Comparison of ENCODE assay signal across 8 mouse cellular contexts in genomic region chr9:121354792-121355390, GRCm38 (mm10). TPM values are rescaled to one million over a fixed set of nuclear protein-coding genes. Genes with fewer than 3 reads are reported as not detected.
DNase-seq lines count a peak whose midpoint lies in the region; ATAC-seq and TF ChIP-seq lines count a peak whose summit lies in the region.

No protein-coding gene starts in this region.

- peak; percentile 47 to 63 for DNase-seq in adrenal gland, adult 18-20 months (ENCODE audit: low spot score in 2 of 2)
- no peak for DNase-seq in adrenal gland, adult 8-10 months
- DNase-seq in 3T3-L1 (ENCODE audit: low read depth, low spot score), result peak; percentile 79
- DNase-seq in c-Kit-positive CD71-positive TER-119-positive erythroid progenitor cells, embryonic 14.5 days (ENCODE audit: low spot score), result peak; percentile 49
- no peak for DNase-seq in heart, postnatal 0 days (ENCODE audit: low spot score)
- DNase-seq in liver, embryonic 14.5 days (ENCODE audit: low read depth in 3 of 3, low spot score in 3 of 3), result no peak
- DNase-seq in spleen, adult 12 weeks (ENCODE audit: low spot score), result peak; percentile 49
- no peak for DNase-seq in right cerebral cortex, postnatal 4 days

- H3K27me3 ChIP-seq in heart, postnatal 0 days (ENCODE audit: control insufficient read depth, insufficient read depth, low read length), result no peaks in the 10 kb centered on the region
- H3K27me3 ChIP-seq in liver, embryonic 14.5 days (ENCODE audit: control insufficient read depth, insufficient read depth, low read length), result no peaks in the 10 kb centered on the region

- TF ChIP-seq EP300 in heart, postnatal 0 days (IDR thresholded peaks at IDR 0.05; ENCODE audit: low read depth), result no peak
- TF ChIP-seq EP300 in liver, embryonic 14.5 days (IDR thresholded peaks at IDR 0.05; ENCODE audit: low read depth), result no peak

- H3K9me3 ChIP-seq in heart, postnatal 0 days (replicated peaks; ENCODE audit: control insufficient read depth, low read length), result no peaks in the 10 kb centered on the region
- H3K9me3 ChIP-seq in liver, embryonic 14.5 days (ENCODE audit: control insufficient read depth, low read length), result no peaks in the 10 kb centered on the region

- H3K36me3 ChIP-seq in heart, postnatal 0 days (replicated peaks; ENCODE audit: control insufficient read depth, insufficient read depth, low read length), result no peaks in the 10 kb centered on the region
- H3K36me3 ChIP-seq in liver, embryonic 14.5 days (replicated peaks; ENCODE audit: control insufficient read depth, insufficient read depth, low read depth), result no peaks in the 10 kb centered on the region

- no peak overlapping the region for H3K4me3 ChIP-seq in heart, postnatal 0 days (ENCODE audit: low read depth, low read length)
- no peak overlapping the region for H3K4me3 ChIP-seq in liver, embryonic 14.5 days (ENCODE audit: insufficient read depth in 1 of 2, low read depth in 2 of 2, low read length in 2 of 2)

- WGBS in heart, postnatal 0 days, result 59% methylated on average over 4 of the region's 4 CpGs
- WGBS in liver, embryonic 14.5 days (ENCODE audit: insufficient replicate concordance), result 56% methylated on average over 4 of the region's 4 CpGs

- H3K27ac ChIP-seq in heart, postnatal 0 days (ENCODE audit: low read depth), result peak overlapping the region; percentile 85
- no peak overlapping the region for H3K27ac ChIP-seq in liver, embryonic 14.5 days

- no peak for ATAC-seq in heart, postnatal 0 days (ENCODE audit: insufficient read depth, low read depth)
- no peak for ATAC-seq in liver, embryonic 14.5 days (ENCODE audit: insufficient read depth)

- peaks cover 90% of the 10 kb centered on the region for H3K4me1 ChIP-seq in heart, postnatal 0 days (ENCODE audit: control insufficient read depth, insufficient read depth)
- peaks cover 0 to 7% of the 10 kb centered on the region in 2 experiments; a peak in 2 of 4 replicates for H3K4me1 ChIP-seq in liver, embryonic 14.5 days (replicated peaks; ENCODE audit: control insufficient read depth in 2 of 2, insufficient read depth in 2 of 2, low read length in 1 of 2)

- H3K9ac ChIP-seq in heart, postnatal 0 days (replicated peaks; ENCODE audit: low read depth, low read length), result peak overlapping the region; percentile 52
- H3K9ac ChIP-seq in liver, embryonic 14.5 days (replicated peaks), result no peak overlapping the region

- peak overlapping the region; percentile 27; the same call in 1 of the 2 replicates for H3K4me2 ChIP-seq in heart, postnatal 0 days (ENCODE audit: low read depth, low read length)
- H3K4me2 ChIP-seq in liver, embryonic 14.5 days (ENCODE audit: low read depth), result no peak overlapping the region

- TF ChIP-seq CTCF in heart, postnatal 0 days (IDR thresholded peaks at IDR 0.05; ENCODE audit: low read depth), result peak; percentile 54
- TF ChIP-seq CTCF in liver, embryonic 14.5 days (IDR thresholded peaks at IDR 0.05; ENCODE audit: low read depth), result peak; percentile 83

RNA-seq across cellular contexts. Expression of gene Trak1, which starts 57.6 kb away (rescaled TPM):
- total RNA-seq in adrenal gland, adult 18-20 months (2021), result 10 to 100 TPM; 75.7 to 96.6 TPM
- 10 to 100 TPM; 59.3 to 80.6 (median 74.3) TPM for total RNA-seq in adrenal gland, adult 8-10 months (2022)
- total RNA-seq in heart, postnatal 0 days (2014; rRNA removed; ENCODE audit: low replicate concordance), result 113 and 120 TPM in 2 replicates
- polyA plus RNA-seq in heart, postnatal 0 days (2015; fragmentation: Nextera tagmentation; extraction: Ambion mirVana), result 53.5 and 59.3 TPM in 2 replicates
- polyA plus RNA-seq in liver, embryonic 14.5 days (2012; rRNA removed), result 3.1 TPM in 2 replicates
- polyA plus RNA-seq in liver, embryonic 14.5 days (2014; fragmentation: Nextera tagmentation; extraction: Ambion mirVana), result 2.9 TPM in 2 replicates

Comparison
In these comparisons a context has a peak if more than half of its experiments do, and no peak if none do; other contexts are left out.
1. DNase-seq: peak in adrenal gland, adult 18-20 months (2 of 2), 3T3-L1 (single experiment), c-Kit-positive CD71-positive TER-119-positive erythroid progenitor cells, embryonic 14.5 days (single experiment) and spleen, adult 12 weeks (single experiment); none in adrenal gland, adult 8-10 months (single experiment), heart, postnatal 0 days (single experiment), liver, embryonic 14.5 days (0 of 3) and right cerebral cortex, postnatal 4 days (single experiment).